Mouse (Mus musculus): ENCODE results near the gene Arid1b.

GRCm38 (mm10) chr17:5070399-5070798 lies 76.3 kb downstream of the Arid1b start:
- TF ChIP-seq CHD2 (IDR thresholded peaks at IDR 0.05; ENCODE audit: low read depth, low read length) (no peak), HCFC1 (IDR thresholded peaks at IDR 0.05; ENCODE audit: borderline replicate concordance, insufficient read depth, low read length) (no peak), ZNF384 (IDR thresholded peaks at IDR 0.05; ENCODE audit: low read depth, low read length) (no peak), MAFK (IDR thresholded peaks at IDR 0.05; ENCODE audit: insufficient read depth, low read depth, low read length) (no peak)

Measured in ES-E14 (cell line).